Mouse (Mus musculus) lung, adult 2 months (tissue): ENCODE results near the gene Gm49416.

Experiments used
- CTCF ChIP-seq: fragments of 200-500 bp; IDR thresholded peaks from 2 replicates; pipeline ENCODE4 v1.5.1; 2011; ENCODE audit warnings: mild to moderate bottlenecking, low read length, control low read depth; ENCODE audit not compliant: insufficient read depth
- POLR2A ChIP-seq: fragments of 200-500 bp; IDR thresholded peaks from 2 replicates; pipeline ENCODE4 v1.6.1; 2011; ENCODE audit warnings: low read depth, mild to moderate bottlenecking, control low read depth, low read length, borderline replicate concordance; ENCODE audit errors: extremely low read depth

DNA sequence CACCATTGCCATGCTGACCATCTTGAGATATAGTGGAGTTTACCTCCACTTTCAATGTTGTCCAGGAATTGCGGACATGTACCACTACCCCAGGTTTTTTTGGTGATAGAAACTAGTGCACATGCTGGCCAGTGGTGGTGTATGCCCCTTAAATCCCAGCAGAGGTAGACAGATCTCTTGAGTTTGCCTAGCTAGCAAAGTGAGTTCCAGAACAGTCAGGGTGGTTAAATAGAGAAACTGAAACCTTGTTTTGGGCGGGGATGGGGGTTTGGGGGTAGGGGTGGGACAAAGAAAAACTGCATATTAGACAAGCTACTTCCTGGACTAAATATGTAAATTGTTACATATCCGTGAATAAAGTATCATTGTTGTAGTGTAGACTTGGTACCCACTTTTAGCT, 30.3 kb downstream of the Gm49416 start:
- TF ChIP-seq POLR2A (no peak), CTCF (no peak)
